Mouse (Mus musculus) cortical plate, adult 2 months (tissue): ENCODE results near the gene Hist2h2be.

Experiments used
- CTCF ChIP-seq: fragments of 200-500 bp; IDR thresholded peaks from 2 replicates; pipeline ENCODE4 v1.5.1; 2011; ENCODE audit warnings: mild to moderate bottlenecking, control low read depth, low read length; ENCODE audit not compliant: insufficient read depth; ENCODE audit errors: extremely low read depth
- POLR2A ChIP-seq: fragments of 200-500 bp; IDR thresholded peaks from 2 replicates; pipeline ENCODE4 v1.6.1; 2011; ENCODE audit warnings: mild to moderate bottlenecking, low read length, control low read depth; ENCODE audit not compliant: insufficient read depth; ENCODE audit errors: extremely low read depth

DNA sequence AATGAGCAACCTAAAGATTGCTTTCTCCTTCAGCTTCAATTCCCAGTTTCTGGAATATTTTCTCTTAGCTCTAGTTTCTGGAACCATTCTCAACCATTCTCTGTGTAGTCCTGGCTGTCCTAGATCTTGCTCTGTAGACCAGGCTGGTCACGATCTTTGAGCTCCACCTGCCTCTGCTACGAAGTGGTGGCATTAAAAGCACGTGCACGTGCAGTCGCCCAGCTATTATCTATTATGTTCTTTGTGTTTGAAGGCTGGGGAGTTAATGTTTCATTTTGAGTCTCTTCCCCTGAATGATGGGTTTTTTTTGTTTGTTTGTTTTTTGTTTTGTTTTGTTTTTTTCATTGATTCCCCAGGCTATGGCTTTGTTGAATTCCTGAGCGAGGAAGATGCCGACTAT, 47.7 kb upstream of the Hist2h2be start:
- TF ChIP-seq CTCF = no peak
- no peak for TF ChIP-seq POLR2A
